Mouse (Mus musculus) forebrain, embryonic 12.5 days (tissue): ENCODE measurements around the gene Tarbp1. TPM values are rescaled to one million over a fixed set of nuclear protein-coding genes. Genes with fewer than 3 reads are reported as not detected.
"Not testable (repeated sequence)": the region's sequence is repeated elsewhere in the genome, so short reads cannot be mapped to it uniquely, and the experiment has no call there.

Experiments
- ATAC-seq: fragments of 200-750 bp; cut with Nextera tagmentation; 2 replicates; pipeline ENCODE4 v1.8.0; 2017; ENCODE audit warnings: moderate TSS enrichment; ENCODE audit not compliant: low FRiP score
- H3K27ac ChIP-seq: fragments of 300-500 bp; sonication (generic); 2 replicates; pipeline ENCODE4 v1.5.1; 2016; ENCODE audit warnings: mild to moderate bottlenecking
- H3K27me3 ChIP-seq: fragments of 300-500 bp; sonication (generic); 2 replicates; pipeline ENCODE4 v1.6.1; 2016; ENCODE audit warnings: mild to moderate bottlenecking
- H3K36me3 ChIP-seq: fragments of 300-500 bp; sonication (generic); replicated peaks from 2 replicates; pipeline ENCODE4 v1.6.1; 2016; ENCODE audit warnings: mild to moderate bottlenecking
- H3K4me1 ChIP-seq: fragments of 300-500 bp; sonication (generic); 2 replicates; pipeline ENCODE4 v1.6.1; 2016
- H3K4me2 ChIP-seq: fragments of 300-500 bp; sonication (generic); 2 replicates; pipeline ENCODE4 v1.6.1; 2016; ENCODE audit warnings: mild to moderate bottlenecking, moderate library complexity
- H3K4me3 ChIP-seq: fragments of 300-500 bp; sonication (generic); replicated peaks from 2 replicates; pipeline ENCODE4 v1.5.1; 2016; ENCODE audit warnings: mild to moderate bottlenecking
- H3K9ac ChIP-seq: fragments of 300-500 bp; sonication (generic); 2 replicates; pipeline ENCODE4 v1.6.1; 2016; ENCODE audit warnings: mild to moderate bottlenecking
- H3K9me3 ChIP-seq: fragments of 300-500 bp; sonication (generic); 2 replicates; pipeline ENCODE4 v1.6.1; 2016
- WGBS: fragments of 180-500 bp; shearing (Covaris S2); methylation state at CpG from one replicate; pipeline ENCODE4 v1.1.7; 2016; 5-methylcytosine and 5-hydroxymethylcytosine counted together
- polyA plus RNA-seq: library from polyadenylated mRNA; unstranded; fragments of >200 nt; fragmentation: Nextera tagmentation; extraction: Ambion mirVana; gene quantifications from 2 replicates; pipeline ENCODE4 v1.2.1, GENCODE M21; 2016

The Tarbp1 gene
- polyA plus RNA-seq, 1 experiment from 2014 or later = 2.6 TPM

- Histone ChIP-seq H3K4me2 (no peak overlapping the region), H3K9ac (no peak overlapping the region), H3K9me3 (no peaks in the 10 kb centered on the region), H3K36me3 (peaks cover 42% of the 10 kb centered on the region), H3K4me1 (peaks cover 18% of the 10 kb centered on the region), H3K27ac (no peak overlapping the region), H3K4me3 (no peak overlapping the region), H3K27me3 (no peaks in the 10 kb centered on the region)
- 80% methylated on average over 1 of the region's 1 CpGs for WGBS
- no peak for ATAC-seq
Measured at GRCm38 (mm10) chr8:126424946-126425345, 49.9 kb downstream of the Tarbp1 start.

- no peak overlapping the region for H3K4me2 ChIP-seq
- H3K9me3 ChIP-seq = no peaks in the 10 kb centered on the region
- H3K36me3 ChIP-seq = peaks cover 34% of the 10 kb centered on the region
- WGBS = 89% methylated on average over 4 of the region's 4 CpGs
- H3K4me3 ChIP-seq = no peak overlapping the region
- H3K4me1 ChIP-seq = peaks cover 18% of the 10 kb centered on the region
- no peak overlapping the region for H3K9ac ChIP-seq
- no peaks in the 10 kb centered on the region for H3K27me3 ChIP-seq
- ATAC-seq = no peak
- H3K27ac ChIP-seq = no peak overlapping the region
Measured at GRCm38 (mm10) chr8:126424163-126424562, 50.7 kb downstream of the Tarbp1 start.

GRCm38 (mm10) chr8:126422920-126423300 is 52.0 kb downstream of the Tarbp1 start:
- ATAC-seq = peak; percentile 40
- Histone ChIP-seq H3K36me3 (peaks cover 22% of the 10 kb centered on the region), H3K27ac (peak overlapping the region; percentile 81; the same call in 1 of the 2 replicates), H3K4me3 (peak overlapping the region; percentile 87), H3K4me1 (peaks cover 18% of the 10 kb centered on the region), H3K4me2 (peak overlapping the region; percentile 96), H3K9me3 (no peaks in the 10 kb centered on the region), H3K9ac (peak overlapping the region; percentile 89), H3K27me3 (no peaks in the 10 kb centered on the region)
- WGBS = 15% methylated on average over 9 of the region's 9 CpGs

GRCm38 (mm10) chr8:126422174-126422919 is 52.5 kb downstream of the Tarbp1 start, which contains the start of gene Coa6:
Gene Coa6, plus strand, starts transcription at chr8:126422515.
- peak; percentile 99 for ATAC-seq
- H3K27ac ChIP-seq = peak within 1 kb of the TSS; percentile 81

GRCm38 (mm10) chr8:126420834-126421233 is 54.0 kb downstream of the Tarbp1 start:
- Histone ChIP-seq H3K27me3 (no peaks in the 10 kb centered on the region), H3K4me1 (peaks cover 18% of the 10 kb centered on the region), H3K4me2 (no peak overlapping the region), H3K4me3 (no peak overlapping the region), H3K9ac (no peak overlapping the region), H3K9me3 (no peaks in the 10 kb centered on the region), H3K27ac (no peak overlapping the region), H3K36me3 (peaks cover 2% of the 10 kb centered on the region)
- WGBS = 81% methylated on average over 3 of the region's 3 CpGs
- no peak for ATAC-seq

More at GRCm38 (mm10) chr8:126422174-126422919, 52.5 kb downstream of the Tarbp1 start, which contains the start of gene Coa6:
- H3K36me3 ChIP-seq = peaks cover 16% of the 10 kb centered on the region
- H3K9me3 ChIP-seq = no peaks in the 10 kb centered on the region
- H3K4me3 ChIP-seq = peak within 1 kb of the TSS; percentile 87
- H3K9ac ChIP-seq = peak within 1 kb of the TSS; percentile 89
- H3K27me3 ChIP-seq = no peaks in the 10 kb centered on the region
- peaks cover 18% of the 10 kb centered on the region for H3K4me1 ChIP-seq
- H3K4me2 ChIP-seq = peak within 1 kb of the TSS; percentile 96
- under 1% methylated on average over 61 of the region's 61 CpGs for WGBS

- Histone ChIP-seq H3K36me3 (no peaks in the 10 kb centered on the region), H3K4me2 (no peak overlapping the region), H3K4me3 (no peak overlapping the region), H3K27ac (no peak overlapping the region), H3K4me1 (no peaks in the 10 kb centered on the region), H3K9ac (no peak overlapping the region), H3K9me3 (no peaks in the 10 kb centered on the region), H3K27me3 (no peaks in the 10 kb centered on the region)
- WGBS = 82% methylated on average over 4 of the region's 4 CpGs
- no peak for ATAC-seq
Measured at GRCm38 (mm10) chr8:126405030-126405429, 69.8 kb downstream of the Tarbp1 start.

- not testable (repeated sequence) for ATAC-seq, H3K27ac ChIP-seq, H3K9ac ChIP-seq, H3K36me3 ChIP-seq, H3K4me1 ChIP-seq, H3K27me3 ChIP-seq, H3K9me3 ChIP-seq, H3K4me2 ChIP-seq, H3K4me3 ChIP-seq
Measured at GRCm38 (mm10) chr8:126404550-126404949, 70.3 kb downstream of the Tarbp1 start.

- no peaks in the 10 kb centered on the region for H3K9me3 ChIP-seq
- 74% methylated on average over 3 of the region's 3 CpGs for WGBS
Measured at GRCm38 (mm10) chr8:126398349-126398748, 76.5 kb downstream of the Tarbp1 start.

GRCm38 (mm10) chr8:126395917-126396316 is 78.9 kb downstream of the Tarbp1 start:
- Histone ChIP-seq H3K4me1 (peaks cover 8% of the 10 kb centered on the region), H3K4me2 (no peak overlapping the region), H3K9me3 (no peaks in the 10 kb centered on the region), H3K9ac (no peak overlapping the region), H3K36me3 (no peaks in the 10 kb centered on the region), H3K27ac (no peak overlapping the region), H3K4me3 (no peak overlapping the region), H3K27me3 (no peaks in the 10 kb centered on the region)
- WGBS = 60% methylated on average over 5 of the region's 5 CpGs
- no peak for ATAC-seq

More at GRCm38 (mm10) chr8:126398349-126398748, 76.5 kb downstream of the Tarbp1 start:
- peaks cover 8% of the 10 kb centered on the region for H3K4me1 ChIP-seq
- H3K36me3 ChIP-seq = no peaks in the 10 kb centered on the region
- H3K9ac ChIP-seq = no peak overlapping the region
- H3K27ac ChIP-seq = no peak overlapping the region
- H3K27me3 ChIP-seq = no peaks in the 10 kb centered on the region
- no peak for ATAC-seq
- H3K4me3 ChIP-seq = no peak overlapping the region
- H3K4me2 ChIP-seq = no peak overlapping the region

GRCm38 (mm10) chr8:126395386-126395785 is 79.5 kb downstream of the Tarbp1 start:
- H3K27me3 ChIP-seq = no peaks in the 10 kb centered on the region
- H3K9ac ChIP-seq = no peak overlapping the region
- peaks cover 8% of the 10 kb centered on the region for H3K4me1 ChIP-seq
- no peak overlapping the region for H3K4me3 ChIP-seq
- no peaks in the 10 kb centered on the region for H3K9me3 ChIP-seq
- ATAC-seq = no peak
- H3K4me2 ChIP-seq = no peak overlapping the region
- no peaks in the 10 kb centered on the region for H3K36me3 ChIP-seq
- H3K27ac ChIP-seq = no peak overlapping the region
- WGBS = 76% methylated on average over 9 of the region's 9 CpGs

- Histone ChIP-seq H3K27ac (no peak overlapping the region), H3K36me3 (no peaks in the 10 kb centered on the region), H3K4me3 (no peak overlapping the region), H3K9ac (no peak overlapping the region), H3K4me1 (peaks cover 8% of the 10 kb centered on the region), H3K4me2 (no peak overlapping the region), H3K27me3 (no peaks in the 10 kb centered on the region), H3K9me3 (no peaks in the 10 kb centered on the region)
- 59% methylated on average over 2 of the region's 2 CpGs for WGBS
- ATAC-seq = no peak
Measured at GRCm38 (mm10) chr8:126391541-126391940, 83.3 kb downstream of the Tarbp1 start.

- no peaks in the 10 kb centered on the region for H3K9me3 ChIP-seq
- no peak overlapping the region for H3K9ac ChIP-seq
- no peaks in the 10 kb centered on the region; the same call in 1 of the 2 replicates for H3K27me3 ChIP-seq
- no peaks in the 10 kb centered on the region for H3K4me1 ChIP-seq
- no peaks in the 10 kb centered on the region for H3K36me3 ChIP-seq
- no peak overlapping the region for H3K4me2 ChIP-seq
- WGBS = 87% methylated on average over 4 of the region's 4 CpGs
- no peak for ATAC-seq
- no peak overlapping the region for H3K27ac ChIP-seq
- H3K4me3 ChIP-seq = no peak overlapping the region
Measured at GRCm38 (mm10) chr8:126387566-126387965, 87.3 kb downstream of the Tarbp1 start.

GRCm38 (mm10) chr8:126382749-126383148 is 92.1 kb downstream of the Tarbp1 start:
- Histone ChIP-seq H3K27me3 (peaks cover 7% of the 10 kb centered on the region; the same call in 1 of the 2 replicates), H3K36me3 (no peaks in the 10 kb centered on the region), H3K27ac (no peak overlapping the region), H3K4me2 (no peak overlapping the region), H3K4me3 (no peak overlapping the region), H3K9ac (no peak overlapping the region), H3K9me3 (no peaks in the 10 kb centered on the region), H3K4me1 (no peaks in the 10 kb centered on the region)
- WGBS = 62% methylated on average over 5 of the region's 5 CpGs
- no peak for ATAC-seq
